Mouse (Mus musculus) large intestine, adult 2 months (tissue): ENCODE measurements around the gene Rora. TPM values are rescaled to one million over a fixed set of nuclear protein-coding genes. Genes with fewer than 3 reads are reported as not detected.

Source experiments
- DNase-seq: peaks from one replicate; pipeline ENCODE4 v3.0.0-alpha.2; 2012; ENCODE audit warnings: low read depth, low spot score
- WGBS: fragments of 180-500 bp; shearing (Covaris S2); methylation state at CpG from one replicate; pipeline ENCODE4 v1.1.7; 2018; 5-methylcytosine and 5-hydroxymethylcytosine counted together
- polyA plus RNA-seq: library from polyadenylated mRNA; depleted of rRNA; stranded (reverse); fragments of >200 nt; gene quantifications from 2 replicates; pipeline ENCODE4 v1.2.3, GENCODE M21; 2012

Rora gene
- polyA plus RNA-seq, 1 experiment: 0.92 TPM

DNA sequence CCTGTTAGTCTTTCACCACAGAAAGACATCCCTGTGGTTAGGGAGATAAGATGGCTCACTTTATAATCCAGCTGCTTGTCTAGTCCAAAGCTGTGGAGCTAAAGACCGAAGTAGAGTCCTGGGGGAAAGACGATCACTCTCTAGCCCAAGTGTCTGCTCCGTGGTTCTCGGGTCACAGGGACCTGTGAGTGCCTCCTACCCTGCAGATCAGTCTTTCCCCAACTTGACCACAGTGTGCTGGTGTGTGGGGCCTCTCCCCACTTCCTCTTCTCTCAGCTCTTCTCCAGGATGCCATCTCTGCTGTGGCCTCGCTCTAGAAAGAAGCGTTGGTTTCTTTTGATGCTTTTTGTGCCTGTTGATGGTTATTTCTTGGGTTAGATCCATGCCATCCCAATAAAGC lies 682.5 kb downstream of the Rora start:
- DNase-seq: no peak
- WGBS: 89% methylated on average over 6 of the region's 6 CpGs

- 69% methylated on average over 7 of the region's 7 CpGs for WGBS
These were observed 685.6 kb downstream of the Rora start for GRCm38 (mm10) chr9:69339199-69339598.

DNA sequence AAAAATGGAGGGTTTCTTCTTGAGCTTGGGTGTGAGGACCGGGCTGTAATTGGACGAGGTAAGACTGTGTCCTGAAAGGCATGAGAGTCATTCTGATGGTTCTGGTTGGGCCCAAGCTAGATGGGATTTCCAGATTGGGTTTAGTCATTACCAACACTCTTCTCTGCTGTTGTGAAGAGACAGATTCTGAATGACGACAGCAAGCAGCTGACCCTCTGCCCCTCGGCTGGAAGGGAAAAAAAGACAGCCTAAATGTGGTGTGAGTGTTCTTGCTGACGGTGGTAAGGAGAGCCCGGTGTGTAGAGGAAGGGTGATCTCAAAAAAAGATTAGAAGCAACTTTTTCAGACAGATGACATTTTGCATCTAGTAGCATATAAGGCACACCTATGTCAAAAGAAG lies 686.2 kb downstream of the Rora start:
- 84% methylated on average over 6 of the region's 6 CpGs for whole genome bisulfite sequencing
- DNase-seq: no peak

More at GRCm38 (mm10) chr9:69339199-69339598, 685.6 kb downstream of the Rora start:
- DNase-seq: no peak

GRCm38 (mm10) chr9:69340421-69340820 lies 686.8 kb downstream of the Rora start:
- DNase-seq: no peak
- WGBS: 68% methylated on average over 7 of the region's 7 CpGs

- no peak for DNase-seq
- WGBS: 89% methylated on average over 10 of the region's 10 CpGs
These were observed 690.3 kb downstream of the Rora start for GRCm38 (mm10) chr9:69343881-69344280.

- WGBS: 55% methylated on average over 6 of the region's 6 CpGs
- no peak for DNase-seq
These were observed 692.0 kb downstream of the Rora start for GRCm38 (mm10) chr9:69345550-69345949.

DNA sequence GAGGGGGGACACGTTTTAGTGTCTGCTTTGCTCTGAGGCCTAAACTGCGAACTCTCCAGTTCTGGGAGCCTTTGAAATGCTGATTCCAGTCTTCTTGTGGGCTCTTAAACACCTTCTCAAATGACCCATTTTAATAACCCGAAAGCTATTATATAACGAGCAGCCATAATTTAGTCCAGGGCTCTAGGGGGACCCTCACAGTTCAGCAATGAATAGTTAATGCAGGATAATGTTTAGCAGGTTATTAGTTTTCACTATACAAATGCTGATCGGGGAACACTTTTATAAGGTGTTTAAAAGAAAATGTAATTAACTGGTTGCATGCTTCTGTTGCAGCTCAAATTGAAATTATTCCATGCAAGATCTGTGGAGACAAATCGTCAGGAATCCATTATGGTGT lies 694.2 kb downstream of the Rora start:
- 81% methylated on average over 6 of the region's 6 CpGs for WGBS
- no peak for DNase-seq

GRCm38 (mm10) chr9:69349537-69349936 lies 696.0 kb downstream of the Rora start:
- DNase-seq: no peak
- 85% methylated on average over 2 of the region's 2 CpGs for WGBS

GRCm38 (mm10) chr9:69354228-69354627 lies 700.6 kb downstream of the Rora start:
- WGBS: 83% methylated on average over 6 of the region's 6 CpGs
- no peak for DNase-seq

DNA sequence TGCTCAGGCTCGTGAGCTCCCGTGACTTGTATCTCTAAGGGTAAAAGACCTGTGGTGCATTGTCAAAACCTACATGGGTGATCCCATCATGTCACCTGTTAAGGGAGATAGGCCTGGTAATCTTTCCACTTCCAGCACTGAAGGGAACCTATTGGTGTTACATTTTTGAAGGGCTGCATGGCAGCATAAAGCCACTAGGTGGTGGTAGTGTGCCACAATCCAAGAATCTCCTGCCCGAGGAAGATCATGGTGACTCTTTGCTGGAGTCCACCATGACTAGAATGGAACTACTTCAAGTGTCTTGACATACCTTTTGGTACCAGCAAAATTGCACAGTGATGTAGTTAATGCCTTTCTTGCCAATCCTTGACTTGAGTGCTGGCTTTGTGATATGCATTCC lies 704.2 kb downstream of the Rora start:
- no peak for DNase-seq
- 39% methylated on average over 3 of the region's 3 CpGs for WGBS

DNA sequence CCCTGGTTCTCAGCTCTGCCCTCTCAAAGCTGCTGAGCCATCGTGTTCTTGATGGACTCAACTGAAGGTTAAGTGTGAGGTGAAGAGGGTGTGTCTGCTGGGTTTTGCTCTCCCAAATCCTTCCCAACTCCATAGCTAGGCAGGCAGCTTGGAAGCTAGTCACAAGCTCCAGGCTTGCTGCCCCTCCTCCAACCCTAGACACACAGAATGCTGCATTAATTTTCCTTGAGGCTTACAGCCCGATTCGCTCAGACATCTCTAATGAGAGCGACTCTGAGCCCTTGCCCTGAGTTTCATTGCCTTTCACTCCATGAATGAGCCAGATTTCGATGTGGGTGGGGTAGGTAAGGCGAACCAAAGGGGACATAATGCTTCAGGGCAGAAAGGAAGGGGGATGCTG lies 705.2 kb downstream of the Rora start:
- WGBS: 86% methylated on average over 6 of the region's 6 CpGs
- DNase-seq: no peak

DNA sequence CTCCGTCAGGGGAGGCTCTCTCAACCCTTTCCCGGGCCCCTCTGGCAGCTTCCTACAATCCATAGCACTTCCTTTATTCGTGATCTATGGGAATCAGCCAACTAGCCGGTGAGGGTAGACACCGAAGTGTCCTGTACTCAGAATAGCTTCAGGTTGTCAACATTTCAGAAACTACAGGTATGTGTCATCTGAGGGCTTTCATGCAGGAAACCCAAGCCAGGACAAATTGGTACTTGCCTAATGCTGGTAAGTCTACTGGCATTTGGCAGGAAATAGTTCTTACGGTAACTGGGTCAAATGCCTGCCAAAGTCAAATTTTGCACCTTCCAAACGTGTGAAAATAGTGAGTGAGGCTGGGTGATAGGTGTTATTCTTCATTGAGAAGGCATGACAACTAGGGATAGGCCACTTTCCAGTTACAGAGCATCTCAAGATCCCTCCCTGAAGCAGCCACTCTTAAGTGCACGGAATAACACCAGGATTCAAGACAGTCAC lies 708.4 kb downstream of the Rora start:
- DNase-seq: no peak

GRCm38 (mm10) chr9:69362766-69363165 lies 709.2 kb downstream of the Rora start:
- WGBS: 70% methylated on average over 4 of the region's 4 CpGs
- no peak for DNase-seq

More for the DNA sequence above, 708.4 kb downstream of the Rora start:
- WGBS: 82% methylated on average over 8 of the region's 8 CpGs

DNA sequence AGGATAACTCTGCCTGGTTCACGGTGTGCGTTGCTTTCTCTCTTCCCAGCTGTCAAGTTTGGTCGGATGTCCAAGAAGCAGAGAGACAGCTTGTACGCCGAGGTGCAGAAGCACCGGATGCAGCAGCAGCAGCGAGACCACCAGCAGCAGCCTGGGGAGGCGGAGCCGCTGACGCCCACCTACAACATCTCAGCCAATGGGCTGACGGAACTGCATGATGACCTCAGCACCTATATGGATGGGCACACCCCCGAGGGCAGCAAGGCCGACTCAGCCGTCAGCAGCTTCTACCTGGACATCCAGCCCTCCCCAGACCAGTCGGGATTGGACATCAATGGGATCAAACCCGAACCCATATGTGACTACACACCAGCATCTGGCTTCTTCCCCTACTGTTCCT lies 710.5 kb downstream of the Rora start:
- DNase-seq: no peak
- WGBS: 82% methylated on average over 16 of the region's 16 CpGs

GRCm38 (mm10) chr9:69367055-69367454 lies 713.5 kb downstream of the Rora start:
- DNase-seq: no peak
- WGBS: 79% methylated on average over 4 of the region's 4 CpGs

DNA sequence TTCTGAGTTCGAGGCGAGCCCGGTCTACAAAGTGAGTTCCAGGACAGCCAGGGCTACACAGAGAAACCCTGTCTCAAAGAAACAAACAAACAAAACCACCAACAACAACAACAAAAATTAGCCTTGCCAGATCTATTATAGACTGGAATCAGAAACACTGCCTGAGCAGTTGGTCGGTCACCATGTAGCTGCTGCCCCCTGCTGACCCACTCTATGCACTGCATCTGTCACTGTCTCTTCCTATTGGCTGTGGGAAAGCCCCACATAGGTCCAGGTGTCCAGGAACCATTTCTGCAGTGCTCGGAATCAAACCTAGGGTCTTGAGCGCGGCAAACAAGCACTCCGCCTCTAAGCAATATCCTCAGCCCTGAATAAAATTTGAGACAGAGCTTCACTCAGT lies 714.5 kb downstream of the Rora start:
- DNase-seq: no peak
- WGBS: 68% methylated on average over 8 of the region's 8 CpGs

DNA sequence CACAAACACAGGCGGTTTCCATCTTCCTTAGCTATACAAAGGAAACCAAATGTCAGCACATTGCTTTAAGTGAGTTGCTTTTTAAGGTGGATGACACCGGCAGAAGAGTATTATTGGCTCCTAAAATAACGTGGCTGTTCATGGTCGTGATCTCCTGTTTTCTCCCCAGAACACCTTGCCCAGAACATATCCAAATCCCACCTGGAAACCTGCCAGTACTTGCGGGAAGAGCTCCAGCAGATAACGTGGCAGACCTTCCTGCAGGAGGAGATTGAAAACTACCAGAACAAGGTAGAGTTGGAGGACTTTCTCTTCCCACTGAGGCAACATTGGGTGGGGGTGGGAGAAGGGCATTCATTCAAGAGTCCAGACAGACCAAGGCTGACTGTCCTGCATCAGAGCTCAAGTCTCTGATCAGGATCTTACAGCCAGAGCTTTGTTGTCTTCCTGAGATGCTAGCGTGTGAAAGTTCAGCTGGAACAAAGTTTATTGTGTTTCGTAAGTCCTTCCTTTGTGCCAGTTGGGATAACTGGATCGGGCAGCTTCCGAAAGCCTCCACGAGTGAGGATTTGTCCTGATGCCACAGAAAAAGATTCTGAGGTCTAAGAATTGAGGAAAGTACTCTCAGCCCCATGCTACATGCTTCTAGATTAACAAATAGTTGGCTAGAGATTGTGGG lies 717.6 kb downstream of the Rora start:
- DNase-seq: no peak
- WGBS: 43% methylated on average over 11 of the region's 11 CpGs

DNA sequence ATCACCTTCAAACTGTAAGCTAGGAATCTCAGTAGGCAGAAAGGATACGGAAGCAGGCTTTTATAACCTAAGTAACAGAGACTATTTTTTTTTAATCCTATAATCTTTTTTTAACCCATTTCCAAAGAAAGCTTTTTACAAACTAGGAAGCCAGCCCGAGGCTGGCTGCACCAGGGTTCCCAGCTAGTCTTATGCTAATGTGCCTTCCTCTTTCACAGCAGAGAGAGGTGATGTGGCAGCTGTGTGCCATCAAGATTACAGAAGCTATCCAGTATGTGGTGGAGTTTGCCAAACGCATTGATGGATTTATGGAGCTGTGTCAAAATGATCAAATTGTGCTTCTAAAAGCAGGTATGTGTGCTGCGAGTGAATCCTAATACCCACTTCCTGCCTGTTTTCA lies 719.3 kb downstream of the Rora start:
- 67% methylated on average over 4 of the region's 4 CpGs for WGBS
- DNase-seq: no peak

GRCm38 (mm10) chr9:69376982-69377653 lies 723.5 kb downstream of the Rora start:
- DNase-seq: no peak

DNA sequence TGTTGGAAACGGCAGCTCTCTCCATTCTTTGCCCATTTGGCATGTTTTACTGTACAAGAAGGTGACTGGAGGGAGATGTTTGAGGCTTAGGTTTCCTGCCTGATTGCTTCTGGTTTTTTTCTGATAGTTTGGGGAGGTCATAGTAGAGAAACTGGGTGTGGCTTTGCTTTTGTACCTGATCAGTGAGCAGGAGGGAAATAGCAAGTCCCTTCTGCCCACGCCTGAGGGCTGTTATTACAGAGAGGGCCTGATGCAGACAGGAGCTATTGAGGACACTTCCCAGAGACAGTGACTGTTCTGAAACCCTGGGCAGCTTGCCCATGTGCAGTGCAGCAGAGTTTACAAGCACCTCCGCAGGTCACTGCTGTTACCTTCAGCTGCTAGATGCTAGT lies 724.1 kb downstream of the Rora start:
- no peak for DNase-seq
- WGBS: 63% methylated on average over 3 of the region's 3 CpGs

More at GRCm38 (mm10) chr9:69376982-69377653, 723.5 kb downstream of the Rora start:
- WGBS: 76% methylated on average over 4 of the region's 4 CpGs

GRCm38 (mm10) chr9:69380546-69380945 lies 727.0 kb downstream of the Rora start:
- 45% methylated on average over 1 of the region's 1 CpGs for WGBS
- DNase-seq: no peak
